Mouse (Mus musculus): ENCODE data around the gene Itpkb. TPM values are rescaled to one million over a fixed set of nuclear protein-coding genes. Genes with fewer than 3 reads are reported as not detected.

The Itpkb gene
- polyA plus RNA-seq (2014; fragmentation: Nextera tagmentation; extraction: Ambion mirVana), result 4.1 and 4.3 TPM in 2 replicates

- Histone ChIP-seq H3K4me2 (peak within 1 kb of the TSS; percentile 90), H3K4me1 (replicated peaks; ENCODE audit: control insufficient read depth, insufficient read depth, low read length) (peaks cover 30% of the 10 kb centered on the region), H3K4me3 (ENCODE audit: low read depth, low read length) (peak within 1 kb of the TSS; percentile 72), H3K27ac (ENCODE audit: low read depth, low read length) (peak within 1 kb of the TSS; percentile 77), H3K9ac (ENCODE audit: low read depth, low read length) (peak within 1 kb of the TSS; percentile 81), H3K9me3 (ENCODE audit: control insufficient read depth, low read length) (no peaks in the 10 kb centered on the region), H3K36me3 (ENCODE audit: control insufficient read depth, insufficient read depth, low read length) (no peaks in the 10 kb centered on the region), H3K27me3 (replicated peaks; ENCODE audit: control insufficient read depth, insufficient read depth, low read length) (peaks cover 22% of the 10 kb centered on the region)
- WGBS, result 1% methylated on average over 19 of the region's 19 CpGs
- DNase-seq (ENCODE audit: low spot score) (no peak), ATAC-seq (replicated peaks; ENCODE audit: low FRiP score) (peak; percentile 53; the same call in 1 of the 2 replicates)
Observed at GRCm38 (mm10) chr1:180330145-180330706, at the start of gene Itpkb. Gene Itpkb, plus strand, starts transcription at chr1:180330485.

- H3K4me3 ChIP-seq (ENCODE audit: low read depth, low read length), result no peak overlapping the region
- no peak overlapping the region for H3K27ac ChIP-seq (ENCODE audit: low read depth, low read length)
- 58% methylated on average over 6 of the region's 6 CpGs for WGBS
- no peaks in the 10 kb centered on the region for H3K36me3 ChIP-seq (ENCODE audit: control insufficient read depth, insufficient read depth, low read length)
- peaks cover 12% of the 10 kb centered on the region for H3K4me1 ChIP-seq (replicated peaks; ENCODE audit: control insufficient read depth, insufficient read depth, low read length)
- H3K9ac ChIP-seq (ENCODE audit: low read depth, low read length), result no peak overlapping the region
- no peaks in the 10 kb centered on the region for H3K9me3 ChIP-seq (ENCODE audit: control insufficient read depth, low read length)
- ATAC-seq (replicated peaks; ENCODE audit: low FRiP score) (no peak), DNase-seq (ENCODE audit: low spot score) (no peak)
- H3K27me3 ChIP-seq (replicated peaks; ENCODE audit: control insufficient read depth, insufficient read depth, low read length), result peaks cover 9% of the 10 kb centered on the region; the same call in 1 of the 2 replicates
- no peak overlapping the region for H3K4me2 ChIP-seq
Observed at GRCm38 (mm10) chr1:180282581-180282980, 47.7 kb upstream of the Itpkb start.

GRCm38 (mm10) chr1:180283813-180284768 lies 46.2 kb upstream of the Itpkb start:
- H3K27me3 ChIP-seq (replicated peaks; ENCODE audit: control insufficient read depth, insufficient read depth, low read length), result peaks cover 9% of the 10 kb centered on the region; the same call in 1 of the 2 replicates
- H3K27ac ChIP-seq (ENCODE audit: low read depth, low read length), result no peak overlapping the region
- H3K4me1 ChIP-seq (replicated peaks; ENCODE audit: control insufficient read depth, insufficient read depth, low read length), result peaks cover 20% of the 10 kb centered on the region
- H3K9me3 ChIP-seq (ENCODE audit: control insufficient read depth, low read length), result no peaks in the 10 kb centered on the region
- no peak overlapping the region for H3K4me3 ChIP-seq (ENCODE audit: low read depth, low read length)
- no peak overlapping the region for H3K4me2 ChIP-seq
- H3K36me3 ChIP-seq (ENCODE audit: control insufficient read depth, insufficient read depth, low read length), result no peaks in the 10 kb centered on the region
- 32% methylated on average over 16 of the region's 16 CpGs for WGBS
- no peak for DNase-seq (ENCODE audit: low spot score)
- no peak overlapping the region for H3K9ac ChIP-seq (ENCODE audit: low read depth, low read length)
- no peak for ATAC-seq (replicated peaks; ENCODE audit: low FRiP score)

- Histone ChIP-seq H3K36me3 (ENCODE audit: control insufficient read depth, insufficient read depth, low read length) (no peaks in the 10 kb centered on the region), H3K27me3 (replicated peaks; ENCODE audit: control insufficient read depth, insufficient read depth, low read length) (peaks cover 9% of the 10 kb centered on the region; the same call in 1 of the 2 replicates), H3K9me3 (ENCODE audit: control insufficient read depth, low read length) (no peaks in the 10 kb centered on the region), H3K9ac (ENCODE audit: low read depth, low read length) (no peak overlapping the region), H3K4me1 (replicated peaks; ENCODE audit: control insufficient read depth, insufficient read depth, low read length) (peaks cover 19% of the 10 kb centered on the region), H3K4me3 (ENCODE audit: low read depth, low read length) (no peak overlapping the region), H3K4me2 (no peak overlapping the region), H3K27ac (ENCODE audit: low read depth, low read length) (no peak overlapping the region)
- DNase-seq (ENCODE audit: low spot score) (no peak), ATAC-seq (replicated peaks; ENCODE audit: low FRiP score) (no peak)
- WGBS, result 63% methylated on average over 15 of the region's 15 CpGs
Observed at GRCm38 (mm10) chr1:180286081-180286831, 44.0 kb upstream of the Itpkb start.

GRCm38 (mm10) chr1:180288227-180288626 lies 42.1 kb upstream of the Itpkb start:
- Histone ChIP-seq H3K4me3 (ENCODE audit: low read depth, low read length) (no peak overlapping the region), H3K36me3 (ENCODE audit: control insufficient read depth, insufficient read depth, low read length) (no peaks in the 10 kb centered on the region), H3K27ac (ENCODE audit: low read depth, low read length) (no peak overlapping the region), H3K9ac (ENCODE audit: low read depth, low read length) (no peak overlapping the region), H3K27me3 (replicated peaks; ENCODE audit: control insufficient read depth, insufficient read depth, low read length) (peaks cover 9% of the 10 kb centered on the region; the same call in 1 of the 2 replicates), H3K4me1 (replicated peaks; ENCODE audit: control insufficient read depth, insufficient read depth, low read length) (peaks cover 19% of the 10 kb centered on the region), H3K9me3 (ENCODE audit: control insufficient read depth, low read length) (no peaks in the 10 kb centered on the region), H3K4me2 (no peak overlapping the region)
- DNase-seq (ENCODE audit: low spot score), result no peak
- ATAC-seq (replicated peaks; ENCODE audit: low FRiP score), result no peak
- 74% methylated on average over 7 of the region's 7 CpGs for WGBS

GRCm38 (mm10) chr1:180288872-180289468 lies 41.3 kb upstream of the Itpkb start:
- Histone ChIP-seq H3K4me3 (ENCODE audit: low read depth, low read length) (no peak overlapping the region), H3K27me3 (replicated peaks; ENCODE audit: control insufficient read depth, insufficient read depth, low read length) (peaks cover 6% of the 10 kb centered on the region; the same call in 1 of the 2 replicates), H3K9me3 (ENCODE audit: control insufficient read depth, low read length) (no peaks in the 10 kb centered on the region), H3K9ac (ENCODE audit: low read depth, low read length) (no peak overlapping the region), H3K4me1 (replicated peaks; ENCODE audit: control insufficient read depth, insufficient read depth, low read length) (peaks cover 19% of the 10 kb centered on the region), H3K27ac (ENCODE audit: low read depth, low read length) (no peak overlapping the region), H3K4me2 (no peak overlapping the region), H3K36me3 (ENCODE audit: control insufficient read depth, insufficient read depth, low read length) (no peaks in the 10 kb centered on the region)
- DNase-seq (ENCODE audit: low spot score), result no peak
- 84% methylated on average over 7 of the region's 7 CpGs for WGBS
- ATAC-seq (replicated peaks; ENCODE audit: low FRiP score), result peak; percentile 39

GRCm38 (mm10) chr1:180289788-180290187 lies 40.5 kb upstream of the Itpkb start:
- no peak overlapping the region for H3K4me3 ChIP-seq (ENCODE audit: low read depth, low read length)
- peaks cover 14% of the 10 kb centered on the region for H3K4me1 ChIP-seq (replicated peaks; ENCODE audit: control insufficient read depth, insufficient read depth, low read length)
- H3K27me3 ChIP-seq (replicated peaks; ENCODE audit: control insufficient read depth, insufficient read depth, low read length), result no peaks in the 10 kb centered on the region
- no peak overlapping the region for H3K4me2 ChIP-seq
- DNase-seq (ENCODE audit: low spot score) (no peak), ATAC-seq (replicated peaks; ENCODE audit: low FRiP score) (no peak)
- WGBS, result 51% methylated on average over 5 of the region's 5 CpGs
- H3K27ac ChIP-seq (ENCODE audit: low read depth, low read length), result no peak overlapping the region
- H3K36me3 ChIP-seq (ENCODE audit: control insufficient read depth, insufficient read depth, low read length), result no peaks in the 10 kb centered on the region
- H3K9ac ChIP-seq (ENCODE audit: low read depth, low read length), result no peak overlapping the region
- no peaks in the 10 kb centered on the region for H3K9me3 ChIP-seq (ENCODE audit: control insufficient read depth, low read length)

- H3K9ac ChIP-seq (ENCODE audit: low read depth, low read length), result no peak overlapping the region
- H3K9me3 ChIP-seq (ENCODE audit: control insufficient read depth, low read length), result no peaks in the 10 kb centered on the region
- H3K36me3 ChIP-seq (ENCODE audit: control insufficient read depth, insufficient read depth, low read length), result no peaks in the 10 kb centered on the region
- H3K27me3 ChIP-seq (replicated peaks; ENCODE audit: control insufficient read depth, insufficient read depth, low read length), result no peaks in the 10 kb centered on the region
- DNase-seq (ENCODE audit: low spot score) (no peak), ATAC-seq (replicated peaks; ENCODE audit: low FRiP score) (no peak)
- WGBS, result 82% methylated on average over 4 of the region's 4 CpGs
- no peak overlapping the region for H3K27ac ChIP-seq (ENCODE audit: low read depth, low read length)
- no peak overlapping the region for H3K4me2 ChIP-seq
- H3K4me1 ChIP-seq (replicated peaks; ENCODE audit: control insufficient read depth, insufficient read depth, low read length), result peaks cover 14% of the 10 kb centered on the region
- no peak overlapping the region for H3K4me3 ChIP-seq (ENCODE audit: low read depth, low read length)
Observed at GRCm38 (mm10) chr1:180290358-180290757, 39.9 kb upstream of the Itpkb start.

Data from liver, embryonic 11.5 days (tissue).